17 mouse cellular contexts compared by ENCODE assay signal in genomic region chr17:13362489-13362888, GRCm38 (mm10). TPM values are rescaled to one million over a fixed set of nuclear protein-coding genes. Genes with fewer than 3 reads are reported as not detected.
DNase-seq lines count a peak whose midpoint lies in the region; ATAC-seq lines count a peak whose summit lies in the region.
"Not testable (repeated sequence)": the region's sequence is repeated elsewhere in the genome, so short reads cannot be mapped to it uniquely, and the experiment has no call there.
"Had no signal": no experiment of that assay in that cellular context is flagged by ENCODE, and none has a peak within 500 bp of the region (broad histone marks: within the 10 kb centered on the region; RNA-seq: fewer than 3 reads in every experiment).

No protein-coding gene starts in this region.

- H3K9ac ChIP-seq in embryonic facial prominence, embryonic 11.5 days (replicated peaks; ENCODE audit: low read length); hindbrain, embryonic 11.5 days (ENCODE audit: low read depth, low read length); intestine, embryonic 15.5 days; limb, embryonic 11.5 days (ENCODE audit: low read length); lung, embryonic 15.5 days; midbrain, embryonic 14.5 days (replicated peaks; ENCODE audit: low read length); neural tube, embryonic 14.5 days (replicated peaks; ENCODE audit: low read depth, low read length): not testable (repeated sequence)

- not testable (repeated sequence) for H3K27ac ChIP-seq in embryonic facial prominence, embryonic 11.5 days (replicated peaks; ENCODE audit: low read depth, low read length); hindbrain, embryonic 11.5 days (ENCODE audit: low read depth, low read length); intestine, embryonic 15.5 days; limb, embryonic 11.5 days (replicated peaks; ENCODE audit: low read depth, low read length); lung, embryonic 15.5 days; midbrain, embryonic 14.5 days (replicated peaks; ENCODE audit: low read depth, low read length); neural tube, embryonic 14.5 days (ENCODE audit: low read depth, low read length)

- not testable (repeated sequence) for DNase-seq in embryonic facial prominence, embryonic 11.5 days (ENCODE audit: low spot score); hindbrain, embryonic 11.5 days (ENCODE audit: low spot score); limb, embryonic 11.5 days (ENCODE audit: low spot score); midbrain, embryonic 14.5 days
- peak; percentile 75 for DNase-seq in heart, adult 11 months

- 0 out of 2 replicates have a peak, but pooled peaks have one; percentile 40 for ATAC-seq in embryonic facial prominence, embryonic 11.5 days (replicated peaks; ENCODE audit: insufficient number of reproducible peaks, low FRiP score, low TSS enrichment, low read depth)
- ATAC-seq in hindbrain, embryonic 11.5 days (ENCODE audit: low FRiP score): peak; percentile 25; the same call in 1 of the 2 replicates
- ATAC-seq in intestine, embryonic 15.5 days: peak; percentile 59
- 0 out of 2 replicates have a peak, but pooled peaks have one; percentile 11 for ATAC-seq in limb, embryonic 11.5 days (ENCODE audit: insufficient number of reproducible peaks, low FRiP score, low TSS enrichment, low read depth)
- ATAC-seq in lung, embryonic 15.5 days (ENCODE audit: borderline replicate concordance, extremely low read depth, low FRiP score, low TSS enrichment): 0 out of 2 replicates have a peak, but pooled peaks have one; percentile 29
- 0 out of 2 replicates have a peak, but pooled peaks have one; percentile 31 for ATAC-seq in midbrain, embryonic 14.5 days (ENCODE audit: low FRiP score, low TSS enrichment)
- ATAC-seq in neural tube, embryonic 14.5 days (ENCODE audit: low read depth): peak; percentile 11; the same call in 1 of the 2 replicates

- not testable (repeated sequence) for H3K36me3 ChIP-seq in embryonic facial prominence, embryonic 11.5 days (replicated peaks; ENCODE audit: control insufficient read depth, insufficient read depth, low read depth, low read length); hindbrain, embryonic 11.5 days (ENCODE audit: control insufficient read depth, insufficient read depth, low read length); intestine, embryonic 15.5 days; limb, embryonic 11.5 days (ENCODE audit: control insufficient read depth, insufficient read depth, low read length); lung, embryonic 15.5 days; midbrain, embryonic 14.5 days (ENCODE audit: control insufficient read depth, insufficient read depth, low read length); neural tube, embryonic 14.5 days (ENCODE audit: control insufficient read depth, insufficient read depth, low read length)

- H3K4me1 ChIP-seq in embryonic facial prominence, embryonic 11.5 days (ENCODE audit: control insufficient read depth, insufficient read depth, low read length); hindbrain, embryonic 11.5 days (replicated peaks; ENCODE audit: control insufficient read depth, insufficient read depth, low read length); intestine, embryonic 15.5 days (replicated peaks); limb, embryonic 11.5 days (ENCODE audit: control insufficient read depth, insufficient read depth, low read length); lung, embryonic 15.5 days; midbrain, embryonic 14.5 days (ENCODE audit: control insufficient read depth, insufficient read depth, low read length); neural tube, embryonic 14.5 days (ENCODE audit: control insufficient read depth, insufficient read depth, low read length): not testable (repeated sequence)

- H3K27me3 ChIP-seq in embryonic facial prominence, embryonic 11.5 days (ENCODE audit: control insufficient read depth, insufficient read depth, low read length); hindbrain, embryonic 11.5 days (ENCODE audit: control insufficient read depth, insufficient read depth, low read length); intestine, embryonic 15.5 days (replicated peaks); limb, embryonic 11.5 days (ENCODE audit: control insufficient read depth, insufficient read depth, low read length); lung, embryonic 15.5 days; midbrain, embryonic 14.5 days (ENCODE audit: control insufficient read depth, insufficient read depth, low read length); neural tube, embryonic 14.5 days (ENCODE audit: control insufficient read depth, insufficient read depth, low read length): not testable (repeated sequence)

- not testable (repeated sequence) for H3K4me3 ChIP-seq in embryonic facial prominence, embryonic 11.5 days (ENCODE audit: low read depth, low read length); hindbrain, embryonic 11.5 days (ENCODE audit: low read depth, low read length); intestine, embryonic 15.5 days (replicated peaks); limb, embryonic 11.5 days (ENCODE audit: low read depth, low read length); lung, embryonic 15.5 days; midbrain, embryonic 14.5 days (replicated peaks; ENCODE audit: low read depth, low read length); neural tube, embryonic 14.5 days (ENCODE audit: low read depth, low read length)

- WGBS in embryonic facial prominence, embryonic 11.5 days: 92% methylated on average over 2 of the region's 2 CpGs
- 89% methylated on average over 2 of the region's 2 CpGs for WGBS in hindbrain, embryonic 11.5 days
- 85% methylated on average over 2 of the region's 2 CpGs for WGBS in intestine, embryonic 15.5 days
- WGBS in limb, embryonic 11.5 days: 85% methylated on average over 2 of the region's 2 CpGs
- WGBS in lung, embryonic 15.5 days: 82% methylated on average over 2 of the region's 2 CpGs
- WGBS in midbrain, embryonic 14.5 days: 97% methylated on average over 2 of the region's 2 CpGs
- 97% methylated on average over 2 of the region's 2 CpGs for WGBS in neural tube, embryonic 14.5 days

- not testable (repeated sequence) for H3K4me2 ChIP-seq in embryonic facial prominence, embryonic 11.5 days (ENCODE audit: low read depth, low read length); hindbrain, embryonic 11.5 days (replicated peaks; ENCODE audit: low read depth, low read length); intestine, embryonic 15.5 days (replicated peaks); limb, embryonic 11.5 days (ENCODE audit: low read depth, severe bottlenecking); lung, embryonic 15.5 days; midbrain, embryonic 14.5 days (ENCODE audit: low read length); neural tube, embryonic 14.5 days (ENCODE audit: low read depth, low read length)

- not testable (repeated sequence) for H3K9me3 ChIP-seq in embryonic facial prominence, embryonic 11.5 days (replicated peaks; ENCODE audit: control insufficient read depth, low read length); hindbrain, embryonic 11.5 days (ENCODE audit: control insufficient read depth, low read length); intestine, embryonic 15.5 days; limb, embryonic 11.5 days (ENCODE audit: control insufficient read depth, low read length); lung, embryonic 15.5 days; midbrain, embryonic 14.5 days (ENCODE audit: control insufficient read depth, low read length); neural tube, embryonic 14.5 days (ENCODE audit: control insufficient read depth, low read length)

RNA-seq across cellular contexts. Expression of gene Tcp10c, which starts 8.1 kb away (rescaled TPM):
- polyA plus RNA-seq in embryonic facial prominence, embryonic 11.5 days (2014; fragmentation: Nextera tagmentation; extraction: Ambion mirVana): not detected in 2 replicates
- not detected in 2 replicates for polyA plus RNA-seq in hindbrain, embryonic 11.5 days (2014; fragmentation: Nextera tagmentation; extraction: Ambion mirVana)
- not detected in 2 replicates for polyA plus RNA-seq in intestine, embryonic 15.5 days (2015; fragmentation: Nextera tagmentation; extraction: Ambion mirVana)
- polyA plus RNA-seq in limb, embryonic 11.5 days (2014; fragmentation: Nextera tagmentation; extraction: Ambion mirVana): not detected in 2 replicates
- polyA plus RNA-seq in lung, embryonic 15.5 days (2015; fragmentation: Nextera tagmentation; extraction: Ambion mirVana): not detected in 2 replicates
- not detected in 2 replicates for polyA plus RNA-seq in midbrain, embryonic 14.5 days (2014; fragmentation: Nextera tagmentation; extraction: Ambion mirVana)
- not detected in 2 replicates for polyA plus RNA-seq in neural tube, embryonic 14.5 days (2014; fragmentation: Nextera tagmentation; extraction: Ambion mirVana)
- polyA plus RNA-seq: embryonic facial prominence, embryonic 15.5 days; forebrain, postnatal 0 days; heart, postnatal 0 days; inflammation-experienced regulatory T-cells, adult 6 months; kidney, postnatal 0 days; large intestine, adult 2 months; liver, postnatal 0 days; neural tube, embryonic 12.5 days; spleen, adult 2 months had no signal
